Mouse (Mus musculus) E14TG2a.4 (cell line): ENCODE data around the gene Mmp11.
"Not testable (repeated sequence)": the region's sequence is repeated elsewhere in the genome, so short reads cannot be mapped to it uniquely, and the experiment has no call there.

Source experiments
- H3K27me3 ChIP-seq: 2 replicates; pipeline ENCODE4 v1.6.1; 2014; ENCODE audit warnings: low read length, control low read depth; ENCODE audit not compliant: insufficient read depth
- H3K36me3 ChIP-seq: 2 replicates; pipeline ENCODE4 v1.6.1; 2014; ENCODE audit warnings: low read length, control low read depth; ENCODE audit not compliant: insufficient read depth
- H3K4me1 ChIP-seq: replicated peaks from 2 replicates; pipeline ENCODE4 v1.6.1; 2014; ENCODE audit warnings: low read depth, low read length, control low read depth
- H3K4me3 ChIP-seq: replicated peaks from 2 replicates; pipeline ENCODE4 v1.5.1; 2014; ENCODE audit warnings: mild to moderate bottlenecking, low read length
- H3K9me3 ChIP-seq: 2 replicates; pipeline ENCODE4 v1.6.1; 2014; ENCODE audit warnings: low read length, control low read depth
- CTCF ChIP-seq: conservative IDR thresholded peaks from 2 replicates; pipeline ENCODE4 v1.5.1; 2014; ENCODE audit warnings: low read length
- NANOG ChIP-seq: IDR thresholded peaks from 2 replicates; pipeline ENCODE4 v1.6.1; 2014; ENCODE audit warnings: borderline replicate concordance, low read length, mixed read lengths
- POU5F1 ChIP-seq: IDR thresholded peaks from 2 replicates; pipeline ENCODE4 v1.6.1; 2014; ENCODE audit warnings: low read length, borderline replicate concordance

Mmp11 gene

DNA sequence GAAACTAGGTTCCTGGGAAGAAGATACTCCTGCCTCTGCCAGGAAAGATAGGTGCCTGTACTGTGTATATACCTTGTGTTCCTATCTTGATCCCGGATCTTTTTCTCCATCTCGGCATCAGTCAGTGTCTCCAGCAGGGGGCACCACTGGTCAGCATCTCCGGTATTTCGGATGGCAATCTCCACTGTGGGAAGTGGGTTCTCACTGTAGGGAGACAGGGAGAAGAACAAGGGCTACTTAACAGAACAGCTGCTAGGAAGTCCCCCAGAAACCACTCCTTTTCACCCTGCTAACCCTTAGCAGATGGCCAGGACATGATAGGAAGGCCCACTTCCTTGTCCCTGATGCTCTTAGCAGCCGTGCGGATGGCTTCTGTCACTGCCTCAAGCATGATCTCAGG, 38.9 kb downstream of the Mmp11 start:
- Histone ChIP-seq H3K36me3 (peaks cover 85% of the 10 kb centered on the region), H3K27me3 (no peaks in the 10 kb centered on the region), H3K4me1 (peaks cover 51% of the 10 kb centered on the region), H3K9me3 (no peaks in the 10 kb centered on the region), H3K4me3 (no peak overlapping the region)
- peak; percentile 80 for TF ChIP-seq CTCF
- TF ChIP-seq POU5F1 = no peak

DNA sequence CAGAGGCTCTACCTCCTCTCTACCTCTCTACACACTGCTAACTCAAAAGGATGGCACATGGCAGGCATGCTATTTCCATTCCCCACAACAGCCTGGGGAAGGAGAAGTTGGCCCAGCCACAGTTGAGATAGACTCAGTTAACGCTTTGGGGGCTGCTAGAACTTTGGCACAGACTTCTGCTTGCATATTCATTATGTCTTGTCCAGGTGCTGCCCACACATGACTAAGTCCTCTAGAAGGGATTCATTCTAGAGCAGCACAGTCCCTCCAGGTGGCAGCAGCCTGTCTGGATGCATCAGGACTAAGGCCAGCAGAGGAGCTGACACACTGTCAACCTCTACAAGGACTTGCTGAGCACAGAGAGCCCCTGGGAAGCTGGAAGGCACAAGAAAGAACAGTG, 40.1 kb downstream of the Mmp11 start:
- Histone ChIP-seq H3K4me3 (no peak overlapping the region), H3K27me3 (no peaks in the 10 kb centered on the region), H3K36me3 (peaks cover 73% of the 10 kb centered on the region), H3K4me1 (peaks cover 55% of the 10 kb centered on the region), H3K9me3 (no peaks in the 10 kb centered on the region)
- TF ChIP-seq POU5F1 (no peak), CTCF (no peak), NANOG (no peak)

DNA sequence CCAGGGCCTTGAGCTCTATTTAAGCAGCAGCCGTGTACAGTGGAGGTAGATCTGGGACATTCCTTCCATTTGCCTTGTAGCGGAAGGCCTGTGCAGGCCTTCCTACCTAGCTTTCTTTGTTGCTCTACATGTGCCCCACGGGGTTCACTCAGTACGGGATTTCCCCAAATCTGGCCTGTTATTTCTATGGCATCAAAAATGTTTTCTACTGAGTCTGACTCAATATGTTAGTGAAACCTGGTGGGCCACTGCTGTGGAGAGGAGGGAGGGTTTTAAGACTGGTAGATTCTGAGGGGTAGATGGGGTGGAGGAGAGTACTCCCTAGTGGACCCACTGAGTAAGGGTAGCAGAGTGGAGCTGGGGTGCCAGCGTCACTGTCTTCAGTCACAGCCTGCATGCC, 40.6 kb downstream of the Mmp11 start:
- Histone ChIP-seq H3K27me3 (no peaks in the 10 kb centered on the region), H3K9me3 (no peaks in the 10 kb centered on the region), H3K4me1 (peaks cover 55% of the 10 kb centered on the region), H3K36me3 (peaks cover 68% of the 10 kb centered on the region), H3K4me3 (no peak overlapping the region)
- TF ChIP-seq NANOG (no peak), POU5F1 (no peak), CTCF (no peak)

DNA sequence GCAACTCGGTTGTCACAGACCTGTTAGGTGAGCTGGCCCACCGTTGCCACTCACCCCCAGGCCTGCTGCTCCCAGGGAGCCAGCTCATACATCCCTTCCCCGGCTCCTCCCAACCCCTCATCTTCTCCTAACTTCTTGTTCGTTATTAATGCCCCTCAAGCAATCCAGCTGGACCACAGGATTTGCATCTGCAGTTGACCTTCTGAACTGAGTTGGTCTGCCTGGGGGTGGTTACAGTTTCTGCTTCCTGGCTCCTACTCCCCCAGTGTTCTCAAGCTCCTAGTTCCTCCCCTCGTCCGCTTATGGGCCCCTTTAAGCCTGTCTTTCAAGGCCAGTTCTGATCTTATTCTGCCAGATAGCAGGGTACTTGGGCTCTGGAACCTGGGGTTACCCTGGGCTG, 41.7 kb downstream of the Mmp11 start:
- TF ChIP-seq POU5F1 (no peak), NANOG (no peak)
- H3K36me3 ChIP-seq = peaks cover 57% of the 10 kb centered on the region
- no peaks in the 10 kb centered on the region for H3K9me3 ChIP-seq
- 0 out of 2 replicates have a peak overlapping the region, but pooled peaks have one; percentile 85 for H3K4me3 ChIP-seq
- H3K27me3 ChIP-seq = no peaks in the 10 kb centered on the region
- peaks cover 64% of the 10 kb centered on the region for H3K4me1 ChIP-seq

- H3K27me3 ChIP-seq = no peaks in the 10 kb centered on the region
- peak within 1 kb of the TSS; percentile 85 for H3K4me3 ChIP-seq
- H3K4me1 ChIP-seq = peaks cover 66% of the 10 kb centered on the region
- TF ChIP-seq NANOG (no peak), POU5F1 (no peak), CTCF (no peak)
- H3K9me3 ChIP-seq = no peaks in the 10 kb centered on the region
- peaks cover 43% of the 10 kb centered on the region for H3K36me3 ChIP-seq
These were observed 43.1 kb downstream of the Mmp11 start, which contains the start of gene Derl3 for GRCm38 (mm10) chr10:75893089-75893750. Gene Derl3 (plus strand): TSS chr10:75893413.

GRCm38 (mm10) chr10:75889406-75890153, 46.7 kb downstream of the Mmp11 start:
- Histone ChIP-seq H3K36me3 (peaks cover 7% of the 10 kb centered on the region), H3K27me3 (no peaks in the 10 kb centered on the region), H3K4me3 (no peak overlapping the region), H3K9me3 (no peaks in the 10 kb centered on the region), H3K4me1 (peaks cover 70% of the 10 kb centered on the region)
- TF ChIP-seq CTCF (no peak), POU5F1 (no peak), NANOG (no peak)

- H3K4me1 ChIP-seq = peaks cover 75% of the 10 kb centered on the region
- H3K36me3 ChIP-seq, H3K27me3 ChIP-seq, H3K9me3 ChIP-seq, H3K4me3 ChIP-seq: not testable (repeated sequence)
These were observed 48.8 kb downstream of the Mmp11 start for GRCm38 (mm10) chr10:75887504-75887903.

GRCm38 (mm10) chr10:75884742-75885141, 51.6 kb downstream of the Mmp11 start:
- no peaks in the 10 kb centered on the region for H3K36me3 ChIP-seq
- peaks cover 79% of the 10 kb centered on the region for H3K4me1 ChIP-seq
- no peaks in the 10 kb centered on the region for H3K9me3 ChIP-seq
- no peak overlapping the region for H3K4me3 ChIP-seq
- no peak for TF ChIP-seq POU5F1
- no peak for TF ChIP-seq NANOG
- no peak for TF ChIP-seq CTCF
- H3K27me3 ChIP-seq = no peaks in the 10 kb centered on the region

DNA sequence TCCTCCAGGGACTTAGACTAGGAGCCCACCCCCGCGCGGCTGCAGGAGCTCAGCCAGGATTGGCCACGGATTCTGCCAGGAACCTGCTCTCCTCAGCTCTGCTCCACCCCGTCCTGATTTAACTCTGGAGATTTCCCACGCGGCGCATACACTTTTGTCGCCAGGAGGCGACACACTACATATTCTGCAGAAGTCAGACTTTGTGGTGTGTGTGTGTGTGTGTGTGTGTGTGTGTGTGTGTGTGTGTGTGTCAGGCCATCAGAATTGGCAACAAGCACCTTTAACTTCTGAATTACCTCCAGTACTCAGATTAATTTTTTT, 53.1 kb downstream of the Mmp11 start:
- TF ChIP-seq NANOG = no peak
- TF ChIP-seq CTCF = peak; percentile 45; the same call in 1 of the 2 replicates

More for the DNA sequence above, 53.1 kb downstream of the Mmp11 start:
- H3K4me1 ChIP-seq = peaks cover 78% of the 10 kb centered on the region
- H3K9me3 ChIP-seq = no peaks in the 10 kb centered on the region
- no peaks in the 10 kb centered on the region for H3K36me3 ChIP-seq
- H3K4me3 ChIP-seq = peak overlapping the region; percentile 73
- no peaks in the 10 kb centered on the region for H3K27me3 ChIP-seq
